Mouse (Mus musculus): Measurements from ENCODE around the gene Trak1. TPM values are rescaled to one million over a fixed set of nuclear protein-coding genes. Genes with fewer than 3 reads are reported as not detected.

Gene Trak1
- polyA plus RNA-seq (2014; fragmentation: Nextera tagmentation; extraction: Ambion mirVana), result 40.3 and 58.5 TPM in 2 replicates

GRCm38 (mm10) chr9:121297171-121298064, at the start of gene Trak1:
Gene Trak1, plus strand, starts transcription at chr9:121297502.
- ATAC-seq, result peak; percentile 91
- peak; percentile 70 for DNase-seq (ENCODE audit: low spot score)
- Histone ChIP-seq H3K36me3 (ENCODE audit: control insufficient read depth, insufficient read depth, low read length) (no peaks in the 10 kb centered on the region), H3K27me3 (replicated peaks; ENCODE audit: control insufficient read depth, insufficient read depth, low read length) (no peaks in the 10 kb centered on the region), H3K9ac (ENCODE audit: low read length) (peak within 1 kb of the TSS; percentile 95), H3K4me3 (ENCODE audit: low read depth, low read length) (peak within 1 kb of the TSS; percentile 87), H3K9me3 (replicated peaks; ENCODE audit: control insufficient read depth, low read length) (no peaks in the 10 kb centered on the region), H3K4me2 (ENCODE audit: low read length) (peak within 1 kb of the TSS; percentile 93), H3K27ac (ENCODE audit: low read depth, low read length) (peak within 1 kb of the TSS; percentile 68), H3K4me1 (ENCODE audit: control insufficient read depth, insufficient read depth, low read length) (peaks cover 31% of the 10 kb centered on the region)
- under 1% methylated on average over 79 of the region's 116 CpGs for WGBS

GRCm38 (mm10) chr9:121247956-121248775, 49.1 kb upstream of the Trak1 start:
- Histone ChIP-seq H3K9ac (ENCODE audit: low read length) (no peak overlapping the region), H3K4me1 (ENCODE audit: control insufficient read depth, insufficient read depth, low read length) (no peaks in the 10 kb centered on the region), H3K27ac (ENCODE audit: low read depth, low read length) (no peak overlapping the region), H3K4me2 (ENCODE audit: low read length) (no peak overlapping the region), H3K4me3 (ENCODE audit: low read depth, low read length) (no peak overlapping the region), H3K36me3 (ENCODE audit: control insufficient read depth, insufficient read depth, low read length) (no peaks in the 10 kb centered on the region), H3K9me3 (replicated peaks; ENCODE audit: control insufficient read depth, low read length) (no peaks in the 10 kb centered on the region), H3K27me3 (replicated peaks; ENCODE audit: control insufficient read depth, insufficient read depth, low read length) (no peaks in the 10 kb centered on the region)
- ATAC-seq, result peak; percentile 40; the same call in 1 of the 2 replicates
- DNase-seq (ENCODE audit: low spot score), result peak; percentile 91
- 65% methylated on average over 12 of the region's 12 CpGs for WGBS

GRCm38 (mm10) chr9:121249805-121250204, 47.5 kb upstream of the Trak1 start:
- H3K27me3 ChIP-seq (replicated peaks; ENCODE audit: control insufficient read depth, insufficient read depth, low read length), result no peaks in the 10 kb centered on the region
- no peak overlapping the region for H3K27ac ChIP-seq (ENCODE audit: low read depth, low read length)
- no peaks in the 10 kb centered on the region for H3K9me3 ChIP-seq (replicated peaks; ENCODE audit: control insufficient read depth, low read length)
- no peaks in the 10 kb centered on the region for H3K36me3 ChIP-seq (ENCODE audit: control insufficient read depth, insufficient read depth, low read length)
- DNase-seq (ENCODE audit: low spot score), result no peak
- no peak overlapping the region for H3K9ac ChIP-seq (ENCODE audit: low read length)
- H3K4me3 ChIP-seq (ENCODE audit: low read depth, low read length), result no peak overlapping the region
- 62% methylated on average over 14 of the region's 14 CpGs for whole genome bisulfite sequencing
- no peak for ATAC-seq
- no peak overlapping the region for H3K4me2 ChIP-seq (ENCODE audit: low read length)
- H3K4me1 ChIP-seq (ENCODE audit: control insufficient read depth, insufficient read depth, low read length), result no peaks in the 10 kb centered on the region

GRCm38 (mm10) chr9:121250854-121251253, 46.4 kb upstream of the Trak1 start:
- ATAC-seq, result no peak
- Histone ChIP-seq H3K4me2 (ENCODE audit: low read length) (no peak overlapping the region), H3K9me3 (replicated peaks; ENCODE audit: control insufficient read depth, low read length) (no peaks in the 10 kb centered on the region), H3K27me3 (replicated peaks; ENCODE audit: control insufficient read depth, insufficient read depth, low read length) (no peaks in the 10 kb centered on the region), H3K9ac (ENCODE audit: low read length) (no peak overlapping the region), H3K27ac (ENCODE audit: low read depth, low read length) (no peak overlapping the region), H3K4me1 (ENCODE audit: control insufficient read depth, insufficient read depth, low read length) (no peaks in the 10 kb centered on the region), H3K36me3 (ENCODE audit: control insufficient read depth, insufficient read depth, low read length) (no peaks in the 10 kb centered on the region), H3K4me3 (ENCODE audit: low read depth, low read length) (no peak overlapping the region)
- DNase-seq (ENCODE audit: low spot score), result no peak
- WGBS, result 94% methylated on average over 11 of the region's 11 CpGs

GRCm38 (mm10) chr9:121253983-121254382, 43.3 kb upstream of the Trak1 start:
- Histone ChIP-seq H3K9me3 (replicated peaks; ENCODE audit: control insufficient read depth, low read length) (no peaks in the 10 kb centered on the region), H3K4me1 (ENCODE audit: control insufficient read depth, insufficient read depth, low read length) (no peaks in the 10 kb centered on the region), H3K4me2 (ENCODE audit: low read length) (no peak overlapping the region), H3K27ac (ENCODE audit: low read depth, low read length) (no peak overlapping the region), H3K27me3 (replicated peaks; ENCODE audit: control insufficient read depth, insufficient read depth, low read length) (no peaks in the 10 kb centered on the region), H3K9ac (ENCODE audit: low read length) (no peak overlapping the region), H3K4me3 (ENCODE audit: low read depth, low read length) (no peak overlapping the region), H3K36me3 (ENCODE audit: control insufficient read depth, insufficient read depth, low read length) (no peaks in the 10 kb centered on the region)
- WGBS, result 84% methylated on average over 2 of the region's 2 CpGs
- ATAC-seq, result no peak
- no peak for DNase-seq (ENCODE audit: low spot score)

- H3K27me3 ChIP-seq (replicated peaks; ENCODE audit: control insufficient read depth, insufficient read depth, low read length), result no peaks in the 10 kb centered on the region
- DNase-seq (ENCODE audit: low spot score) (no peak), ATAC-seq (no peak)
- H3K4me1 ChIP-seq (ENCODE audit: control insufficient read depth, insufficient read depth, low read length), result no peaks in the 10 kb centered on the region
- no peak overlapping the region for H3K4me2 ChIP-seq (ENCODE audit: low read length)
- H3K9ac ChIP-seq (ENCODE audit: low read length), result no peak overlapping the region
- WGBS, result 96% methylated on average over 13 of the region's 13 CpGs
- H3K4me3 ChIP-seq (ENCODE audit: low read depth, low read length), result no peak overlapping the region
- H3K27ac ChIP-seq (ENCODE audit: low read depth, low read length), result no peak overlapping the region
- H3K9me3 ChIP-seq (replicated peaks; ENCODE audit: control insufficient read depth, low read length), result no peaks in the 10 kb centered on the region
- no peaks in the 10 kb centered on the region for H3K36me3 ChIP-seq (ENCODE audit: control insufficient read depth, insufficient read depth, low read length)
Observed at GRCm38 (mm10) chr9:121254761-121255160, 42.5 kb upstream of the Trak1 start.

- WGBS, result 82% methylated on average over 9 of the region's 9 CpGs
Observed at GRCm38 (mm10) chr9:121257106-121257505, 40.2 kb upstream of the Trak1 start.

GRCm38 (mm10) chr9:121265307-121265706, 32.0 kb upstream of the Trak1 start:
- Histone ChIP-seq H3K4me2 (ENCODE audit: low read length) (no peak overlapping the region), H3K9ac (ENCODE audit: low read length) (no peak overlapping the region), H3K27me3 (replicated peaks; ENCODE audit: control insufficient read depth, insufficient read depth, low read length) (no peaks in the 10 kb centered on the region), H3K27ac (ENCODE audit: low read depth, low read length) (no peak overlapping the region), H3K9me3 (replicated peaks; ENCODE audit: control insufficient read depth, low read length) (no peaks in the 10 kb centered on the region), H3K4me3 (ENCODE audit: low read depth, low read length) (no peak overlapping the region), H3K4me1 (ENCODE audit: control insufficient read depth, insufficient read depth, low read length) (no peaks in the 10 kb centered on the region), H3K36me3 (ENCODE audit: control insufficient read depth, insufficient read depth, low read length) (peaks cover 10% of the 10 kb centered on the region; the same call in 1 of the 2 replicates)
- no peak for ATAC-seq
- no peak for DNase-seq (ENCODE audit: low spot score)
- WGBS, result 86% methylated on average over 10 of the region's 10 CpGs

More at GRCm38 (mm10) chr9:121257106-121257505, 40.2 kb upstream of the Trak1 start:
- Histone ChIP-seq H3K4me3 (ENCODE audit: low read depth, low read length) (no peak overlapping the region), H3K27ac (ENCODE audit: low read depth, low read length) (no peak overlapping the region), H3K4me1 (ENCODE audit: control insufficient read depth, insufficient read depth, low read length) (no peaks in the 10 kb centered on the region), H3K27me3 (replicated peaks; ENCODE audit: control insufficient read depth, insufficient read depth, low read length) (no peaks in the 10 kb centered on the region), H3K9me3 (replicated peaks; ENCODE audit: control insufficient read depth, low read length) (no peaks in the 10 kb centered on the region), H3K36me3 (ENCODE audit: control insufficient read depth, insufficient read depth, low read length) (peaks cover 4% of the 10 kb centered on the region; the same call in 1 of the 2 replicates), H3K4me2 (ENCODE audit: low read length) (no peak overlapping the region), H3K9ac (ENCODE audit: low read length) (no peak overlapping the region)
- no peak for DNase-seq (ENCODE audit: low spot score)
- ATAC-seq, result no peak
